Mouse (Mus musculus): Measurements from ENCODE around the gene Chid1.

DNA sequence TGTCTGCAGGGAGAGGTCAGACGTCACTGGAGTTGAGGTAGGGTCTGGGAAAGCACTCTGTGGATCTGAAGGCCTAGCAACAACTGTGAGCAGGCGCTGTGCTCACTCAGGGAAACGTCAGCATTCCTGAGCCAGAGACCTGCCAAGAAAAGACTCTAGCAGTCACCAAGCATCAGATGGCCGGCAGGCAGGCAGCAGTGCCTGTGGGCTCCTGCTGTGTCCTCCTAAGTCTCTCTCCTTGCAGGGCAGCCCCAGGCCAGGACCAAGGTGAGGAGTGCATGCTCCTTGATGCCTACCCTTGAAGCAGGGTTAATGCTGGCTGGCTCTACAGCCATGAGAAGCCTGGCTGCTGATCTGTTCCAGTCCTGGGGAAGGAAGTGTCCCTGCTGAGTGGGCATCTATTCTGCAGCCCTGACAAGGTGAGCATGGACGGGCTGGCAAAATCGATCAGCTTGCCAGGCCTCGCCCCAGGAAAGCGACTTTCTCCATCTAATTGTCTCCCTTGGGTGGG, 28.9 kb downstream of the Chid1 start:
- TF ChIP-seq CTCF (IDR thresholded peaks at IDR 0.05; ENCODE audit: low read depth, low read length) (no peak), TAL1 (conservative IDR thresholded peaks at IDR 0.05; ENCODE audit: low read depth, low read length) (no peak), GATA2 (IDR thresholded peaks at IDR 0.05; ENCODE audit: borderline replicate concordance, low read depth, low read length) (no peak)

Data from G1E (cell line).